Mouse (Mus musculus) heart, embryonic 15.5 days (tissue): ENCODE data around the gene Lrig3. TPM values are rescaled to one million over a fixed set of nuclear protein-coding genes. Genes with fewer than 3 reads are reported as not detected.

Source experiments
- ATAC-seq: fragments of 200-750 bp; cut with Nextera tagmentation; replicated peaks from 2 replicates; pipeline ENCODE4 v1.8.0; 2017; ENCODE audit warnings: low read depth, moderate TSS enrichment; ENCODE audit not compliant: insufficient number of reproducible peaks, insufficient read depth, low FRiP score
- H3K27ac ChIP-seq: fragments of 300-500 bp; sonication (generic); 2 replicates; pipeline ENCODE4 v1.5.1; 2015; ENCODE audit warnings: mild to moderate bottlenecking, inconsistent platforms
- H3K27me3 ChIP-seq: fragments of 300-500 bp; sonication (generic); 2 replicates; pipeline ENCODE4 v1.6.1; 2015; ENCODE audit warnings: inconsistent platforms
- H3K36me3 ChIP-seq: fragments of 300-500 bp; sonication (generic); 2 replicates; pipeline ENCODE4 v1.6.1; 2015; ENCODE audit warnings: mild to moderate bottlenecking, inconsistent platforms
- H3K4me1 ChIP-seq: fragments of 300-500 bp; sonication (generic); replicated peaks from 2 replicates; pipeline ENCODE4 v1.6.1; 2015; ENCODE audit warnings: inconsistent platforms
- H3K4me2 ChIP-seq: fragments of 300-500 bp; sonication (generic); 2 replicates; pipeline ENCODE4 v1.6.1; 2015; ENCODE audit warnings: inconsistent platforms, mild to moderate bottlenecking, moderate library complexity
- H3K4me3 ChIP-seq: fragments of 300-500 bp; sonication (generic); 2 replicates; pipeline ENCODE4 v1.5.1; 2015; ENCODE audit warnings: mild to moderate bottlenecking, inconsistent platforms
- H3K9ac ChIP-seq: fragments of 300-500 bp; sonication (generic); 2 replicates; pipeline ENCODE4 v1.6.1; 2015; ENCODE audit warnings: mild to moderate bottlenecking, inconsistent platforms
- H3K9me3 ChIP-seq: fragments of 300-500 bp; sonication (generic); replicated peaks from 2 replicates; pipeline ENCODE4 v1.6.1; 2016; ENCODE audit warnings: inconsistent platforms
- WGBS: fragments of 180-500 bp; shearing (Covaris S2); methylation state at CpG from one replicate; pipeline ENCODE4 v1.1.7; 2015; ENCODE audit warnings: mixed read lengths; 5-methylcytosine and 5-hydroxymethylcytosine counted together
- microRNA-seq: library from miRNA; unstranded; fragments of <30 nt; microRNA quantifications from one replicate; pipeline ENCODE4, GENCODE M21; 2016
- polyA plus RNA-seq: library from polyadenylated mRNA; unstranded; fragments of >200 nt; fragmentation: Nextera tagmentation; extraction: Ambion mirVana; gene quantifications from 2 replicates; pipeline ENCODE4 v1.2.1, GENCODE M21; 2015

The Lrig3 gene
- polyA plus RNA-seq, 1 experiment from 2014 or later, result 1.5 TPM

GRCm38 (mm10) chr10:126013667-126014066 is 47.7 kb downstream of the Lrig3 start:
- no peak overlapping the region for H3K9ac ChIP-seq
- no peak for ATAC-seq
- H3K4me3 ChIP-seq, result no peak overlapping the region
- peaks cover 4% of the 10 kb centered on the region; the same call in 1 of the 2 replicates for H3K36me3 ChIP-seq
- WGBS, result 81% methylated on average over 11 of the region's 11 CpGs
- H3K27ac ChIP-seq, result no peak overlapping the region
- H3K4me2 ChIP-seq, result no peak overlapping the region
- no peaks in the 10 kb centered on the region for H3K4me1 ChIP-seq
- H3K27me3 ChIP-seq, result no peaks in the 10 kb centered on the region
- no peaks in the 10 kb centered on the region; the same call in 1 of the 2 replicates for H3K9me3 ChIP-seq

- no peak for ATAC-seq
- H3K4me1 ChIP-seq, result no peaks in the 10 kb centered on the region
- no peak overlapping the region for H3K4me2 ChIP-seq
- no peaks in the 10 kb centered on the region for H3K9me3 ChIP-seq
- no peaks in the 10 kb centered on the region for H3K27me3 ChIP-seq
- H3K36me3 ChIP-seq, result peaks cover 4% of the 10 kb centered on the region; the same call in 1 of the 2 replicates
- no peak overlapping the region for H3K27ac ChIP-seq
- no peak overlapping the region for H3K9ac ChIP-seq
- WGBS, result 84% methylated on average over 8 of the region's 8 CpGs
- H3K4me3 ChIP-seq, result no peak overlapping the region
Observed at GRCm38 (mm10) chr10:126014673-126015072, 48.7 kb downstream of the Lrig3 start.

GRCm38 (mm10) chr10:126015644-126016043 is 49.7 kb downstream of the Lrig3 start:
- 84% methylated on average over 6 of the region's 6 CpGs for WGBS
- Histone ChIP-seq H3K4me2 (no peak overlapping the region), H3K27ac (no peak overlapping the region), H3K9me3 (no peaks in the 10 kb centered on the region), H3K27me3 (no peaks in the 10 kb centered on the region), H3K4me1 (no peaks in the 10 kb centered on the region), H3K4me3 (no peak overlapping the region), H3K36me3 (no peaks in the 10 kb centered on the region), H3K9ac (no peak overlapping the region)
- ATAC-seq, result no peak

- 68% methylated on average over 15 of the region's 15 CpGs for WGBS
Observed at GRCm38 (mm10) chr10:126019350-126019991, 53.5 kb downstream of the Lrig3 start.

GRCm38 (mm10) chr10:126028574-126029440 is 62.8 kb downstream of the Lrig3 start:
- Histone ChIP-seq H3K27ac (no peak overlapping the region), H3K36me3 (no peaks in the 10 kb centered on the region), H3K9me3 (no peaks in the 10 kb centered on the region), H3K4me1 (no peaks in the 10 kb centered on the region), H3K4me3 (no peak overlapping the region), H3K9ac (no peak overlapping the region), H3K27me3 (no peaks in the 10 kb centered on the region), H3K4me2 (no peak overlapping the region)
- no peak for ATAC-seq
- WGBS, result 34% methylated on average over 8 of the region's 8 CpGs

More at GRCm38 (mm10) chr10:126019350-126019991, 53.5 kb downstream of the Lrig3 start:
- Histone ChIP-seq H3K27me3 (no peaks in the 10 kb centered on the region), H3K9ac (no peak overlapping the region), H3K4me3 (no peak overlapping the region), H3K36me3 (no peaks in the 10 kb centered on the region), H3K4me2 (no peak overlapping the region), H3K4me1 (no peaks in the 10 kb centered on the region), H3K27ac (no peak overlapping the region), H3K9me3 (no peaks in the 10 kb centered on the region)
- no peak for ATAC-seq

- H3K27ac ChIP-seq, result no peak overlapping the region
- no peak for ATAC-seq
- H3K36me3 ChIP-seq, result no peaks in the 10 kb centered on the region
- WGBS, result 70% methylated on average over 7 of the region's 7 CpGs
- H3K4me3 ChIP-seq, result no peak overlapping the region
- no peak overlapping the region for H3K9ac ChIP-seq
- no peaks in the 10 kb centered on the region for H3K9me3 ChIP-seq
- no peak overlapping the region for H3K4me2 ChIP-seq
- no peaks in the 10 kb centered on the region for H3K27me3 ChIP-seq
- no peaks in the 10 kb centered on the region for H3K4me1 ChIP-seq
Observed at GRCm38 (mm10) chr10:126029441-126030114, 63.6 kb downstream of the Lrig3 start.

- Histone ChIP-seq H3K9ac (no peak overlapping the region), H3K4me2 (no peak overlapping the region), H3K4me3 (no peak overlapping the region), H3K27me3 (no peaks in the 10 kb centered on the region), H3K4me1 (no peaks in the 10 kb centered on the region), H3K27ac (no peak overlapping the region), H3K36me3 (no peaks in the 10 kb centered on the region), H3K9me3 (no peaks in the 10 kb centered on the region)
- 53% methylated on average over 3 of the region's 3 CpGs for WGBS
- ATAC-seq, result no peak
Observed at GRCm38 (mm10) chr10:126056881-126057280, 90.9 kb downstream of the Lrig3 start.

- Histone ChIP-seq H3K9me3 (no peaks in the 10 kb centered on the region), H3K27me3 (no peaks in the 10 kb centered on the region), H3K27ac (no peak overlapping the region), H3K4me2 (no peak overlapping the region), H3K4me1 (no peaks in the 10 kb centered on the region), H3K4me3 (no peak overlapping the region), H3K9ac (no peak overlapping the region), H3K36me3 (no peaks in the 10 kb centered on the region)
- ATAC-seq, result no peak
- WGBS, result 82% methylated on average over 4 of the region's 4 CpGs
Observed at GRCm38 (mm10) chr10:126062812-126063211, 96.8 kb downstream of the Lrig3 start.

Small RNAs within 50 kb of the gene (microRNA-seq; reads per million reads assigned to microRNA genes)
- gene Gm22183, result not detected
